7 mouse cellular contexts compared by ENCODE assay signal in the genomic region with DNA sequence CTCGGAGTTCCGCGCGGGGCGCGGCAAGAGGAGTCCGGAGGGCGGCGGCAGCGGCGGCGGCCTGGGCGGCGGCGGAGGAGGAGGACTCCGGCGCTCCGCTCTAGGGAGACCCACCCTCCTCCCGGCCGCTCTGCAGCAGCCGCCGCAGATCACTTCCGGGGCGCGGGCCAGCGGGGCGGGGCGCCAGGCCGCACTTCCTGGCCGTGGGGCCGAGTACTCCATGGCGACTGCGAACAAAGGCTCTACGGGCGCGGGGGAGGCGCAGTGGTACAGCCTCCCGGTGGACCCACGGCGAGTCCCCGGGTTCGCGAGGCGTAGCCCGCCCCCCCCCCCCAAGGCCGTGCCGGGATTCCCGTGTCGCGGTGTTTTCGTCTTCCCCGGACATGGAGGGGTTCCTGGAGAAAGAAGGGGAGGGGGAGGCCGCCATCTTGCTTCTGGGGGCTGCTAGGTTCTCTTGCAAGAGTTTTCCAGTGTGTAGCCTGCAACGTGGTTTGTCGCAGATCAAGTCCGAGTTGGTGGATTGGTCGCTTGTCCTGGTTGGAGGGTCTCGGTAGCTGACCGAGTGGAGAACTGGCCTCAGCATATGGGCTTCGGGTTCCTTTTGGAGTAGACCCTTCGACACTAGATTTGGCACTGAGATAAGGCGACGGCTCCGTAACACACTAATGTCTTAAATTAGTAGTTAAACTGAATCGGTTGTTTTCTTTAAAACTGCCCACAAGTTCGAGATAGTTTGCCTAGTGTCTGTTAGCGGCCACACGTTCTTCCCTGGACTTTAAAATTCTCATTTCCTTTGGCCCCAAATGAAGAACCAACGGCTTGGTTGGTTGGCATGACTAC. TPM values are rescaled to one million over a fixed set of nuclear protein-coding genes. Genes with fewer than 3 reads are reported as not detected.
A peak's percentile ranks its signal among the peaks of the same experiment; 100 is the strongest.
DNase-seq lines count a peak whose midpoint lies in the region; ATAC-seq lines count a peak whose summit lies in the region.

Gene Rala (minus strand): TSS at position 162 of the 840 bp plus-strand sequence.

- peak within 1 kb of the TSS; percentile 96 for H3K9ac ChIP-seq in limb, embryonic 11.5 days (ENCODE audit: low read length)
- H3K9ac ChIP-seq in midbrain, embryonic 14.5 days (replicated peaks; ENCODE audit: low read length): peak within 1 kb of the TSS; percentile 89

- peaks cover 5% of the 10 kb centered on the region; the same call in 1 of the 2 replicates for H3K27me3 ChIP-seq in embryonic facial prominence, embryonic 10.5 days (replicated peaks; ENCODE audit: low read depth, poor library complexity, severe bottlenecking)
- H3K27me3 ChIP-seq in limb, embryonic 11.5 days (ENCODE audit: control insufficient read depth, insufficient read depth, low read length): no peaks in the 10 kb centered on the region
- H3K27me3 ChIP-seq in midbrain, embryonic 14.5 days (ENCODE audit: control insufficient read depth, insufficient read depth, low read length): no peaks in the 10 kb centered on the region

- peak; percentile 97 for ATAC-seq in granulocyte monocyte progenitor cell, adult 5-6 weeks (replicated peaks; ENCODE audit: poor library complexity, severe bottlenecking)
- ATAC-seq in limb, embryonic 11.5 days (ENCODE audit: insufficient number of reproducible peaks, low FRiP score, low TSS enrichment, low read depth): peak; percentile 98
- peak; percentile 100 for ATAC-seq in midbrain, embryonic 14.5 days (ENCODE audit: low FRiP score, low TSS enrichment)

- peaks cover 13% of the 10 kb centered on the region for H3K4me1 ChIP-seq in embryonic facial prominence, embryonic 10.5 days
- 0 out of 2 replicates have a peak, but pooled peaks cover 4% of the 10 kb centered on the region for H3K4me1 ChIP-seq in limb, embryonic 11.5 days (ENCODE audit: control insufficient read depth, insufficient read depth, low read length)
- H3K4me1 ChIP-seq in midbrain, embryonic 14.5 days (ENCODE audit: control insufficient read depth, insufficient read depth, low read length): peaks cover 10% of the 10 kb centered on the region

- DNase-seq in adrenal gland, postnatal 10 days: peak; percentile 98
- peak; percentile 93 for DNase-seq in embryonic facial prominence, embryonic 10.5 days (ENCODE audit: low spot score)
- DNase-seq in kidney, adult 18-20 months: peak; percentile 95
- DNase-seq in limb, embryonic 11.5 days (ENCODE audit: low spot score): peak; percentile 92
- DNase-seq in midbrain, embryonic 14.5 days: peak; percentile 95
- DNase-seq in spleen, adult 18-20 months: peak; percentile 85 to 93

- 8% methylated on average over 69 of the region's 69 CpGs for WGBS in embryonic facial prominence, embryonic 10.5 days
- WGBS in limb, embryonic 11.5 days: 8% methylated on average over 65 of the region's 69 CpGs
- 9% methylated on average over 53 of the region's 69 CpGs for WGBS in midbrain, embryonic 14.5 days

- H3K36me3 ChIP-seq in embryonic facial prominence, embryonic 10.5 days (replicated peaks): peaks cover 5% of the 10 kb centered on the region
- H3K36me3 ChIP-seq in limb, embryonic 11.5 days (ENCODE audit: control insufficient read depth, insufficient read depth, low read length): no peaks in the 10 kb centered on the region
- H3K36me3 ChIP-seq in midbrain, embryonic 14.5 days (ENCODE audit: control insufficient read depth, insufficient read depth, low read length): no peaks in the 10 kb centered on the region

- peak within 1 kb of the TSS; percentile 99 for H3K27ac ChIP-seq in embryonic facial prominence, embryonic 10.5 days (replicated peaks)
- H3K27ac ChIP-seq in limb, embryonic 11.5 days (replicated peaks; ENCODE audit: low read depth, low read length): peak within 1 kb of the TSS; percentile 77; the same call in 1 of the 2 replicates
- H3K27ac ChIP-seq in midbrain, embryonic 14.5 days (replicated peaks; ENCODE audit: low read depth, low read length): peak within 1 kb of the TSS; percentile 97

- H3K9me3 ChIP-seq in embryonic facial prominence, embryonic 10.5 days: no peaks in the 10 kb centered on the region
- no peaks in the 10 kb centered on the region for H3K9me3 ChIP-seq in limb, embryonic 11.5 days (ENCODE audit: control insufficient read depth, low read length)
- H3K9me3 ChIP-seq in midbrain, embryonic 14.5 days (ENCODE audit: control insufficient read depth, low read length): no peaks in the 10 kb centered on the region

- peak within 1 kb of the TSS; percentile 95 for H3K4me3 ChIP-seq in embryonic facial prominence, embryonic 10.5 days
- H3K4me3 ChIP-seq in limb, embryonic 11.5 days (ENCODE audit: low read depth, low read length): peak within 1 kb of the TSS; percentile 79
- H3K4me3 ChIP-seq in midbrain, embryonic 14.5 days (replicated peaks; ENCODE audit: low read depth, low read length): peak within 1 kb of the TSS; percentile 89

- H3K4me2 ChIP-seq in limb, embryonic 11.5 days (ENCODE audit: low read depth, severe bottlenecking): peak within 1 kb of the TSS; percentile 50
- H3K4me2 ChIP-seq in midbrain, embryonic 14.5 days (ENCODE audit: low read length): peak within 1 kb of the TSS; percentile 76

RNA-seq across cellular contexts. Expression of gene Rala, which starts in this region (rescaled TPM):
- total RNA-seq in adrenal gland, postnatal 10 days (2021): 10 to 100 TPM; 60.0 to 65.6 TPM
- 107 and 108 TPM in 2 replicates for polyA plus RNA-seq in embryonic facial prominence, embryonic 10.5 days (2016; fragmentation: Nextera tagmentation; extraction: Ambion mirVana)
- 14.0 and 14.7 TPM in 2 replicates for total RNA-seq in granulocyte monocyte progenitor cell, adult 5-6 weeks (2014; fragmentation: Nextera tagmentation)
- 15.9 and 22.4 TPM in 2 replicates for total RNA-seq in granulocyte monocyte progenitor cell, adult 5-6 weeks (2017)
- 101 and 104 TPM in 2 replicates for polyA plus RNA-seq in limb, embryonic 11.5 days (2014; fragmentation: Nextera tagmentation; extraction: Ambion mirVana)
- polyA plus RNA-seq in midbrain, embryonic 14.5 days (2014; fragmentation: Nextera tagmentation; extraction: Ambion mirVana): 189 and 220 TPM in 2 replicates

Comparison
In these comparisons a context has a peak if more than half of its experiments do, and no peak if none do; other contexts are left out.
1. Peak in every context shown above with its lines: DNase-seq, ATAC-seq, H3K4me3 ChIP-seq and H3K27ac ChIP-seq.